Mouse (Mus musculus): ENCODE data around the gene Shank3. TPM values are rescaled to one million over a fixed set of nuclear protein-coding genes. Genes with fewer than 3 reads are reported as not detected.

Shank3 gene
- polyA plus RNA-seq, 1 experiment from 2014 or later: 9.6 TPM

- Histone ChIP-seq H3K27me3 (no peaks in the 10 kb centered on the region), H3K9me3 (no peaks in the 10 kb centered on the region), H3K9ac (no peak overlapping the region), H3K4me1 (replicated peaks) (no peaks in the 10 kb centered on the region), H3K27ac (replicated peaks) (no peak overlapping the region), H3K4me2 (no peak overlapping the region), H3K36me3 (peaks cover 27% of the 10 kb centered on the region), H3K4me3 (no peak overlapping the region)
- ATAC-seq (ENCODE audit: low FRiP score, low read depth): no peak
- 92% methylated on average over 7 of the region's 7 CpGs for WGBS
Measured at GRCm38 (mm10) chr15:89582494-89582893, 83.1 kb downstream of the Shank3 start.

- Histone ChIP-seq H3K4me2 (no peak overlapping the region), H3K4me1 (replicated peaks) (peaks cover 4% of the 10 kb centered on the region), H3K9ac (no peak overlapping the region), H3K9me3 (no peaks in the 10 kb centered on the region), H3K27ac (replicated peaks) (no peak overlapping the region), H3K4me3 (no peak overlapping the region), H3K36me3 (peaks cover 31% of the 10 kb centered on the region), H3K27me3 (no peaks in the 10 kb centered on the region)
- no peak for ATAC-seq (ENCODE audit: low FRiP score, low read depth)
- WGBS: 83% methylated on average over 5 of the region's 5 CpGs
Measured at GRCm38 (mm10) chr15:89585101-89585500, 85.7 kb downstream of the Shank3 start.

DNA sequence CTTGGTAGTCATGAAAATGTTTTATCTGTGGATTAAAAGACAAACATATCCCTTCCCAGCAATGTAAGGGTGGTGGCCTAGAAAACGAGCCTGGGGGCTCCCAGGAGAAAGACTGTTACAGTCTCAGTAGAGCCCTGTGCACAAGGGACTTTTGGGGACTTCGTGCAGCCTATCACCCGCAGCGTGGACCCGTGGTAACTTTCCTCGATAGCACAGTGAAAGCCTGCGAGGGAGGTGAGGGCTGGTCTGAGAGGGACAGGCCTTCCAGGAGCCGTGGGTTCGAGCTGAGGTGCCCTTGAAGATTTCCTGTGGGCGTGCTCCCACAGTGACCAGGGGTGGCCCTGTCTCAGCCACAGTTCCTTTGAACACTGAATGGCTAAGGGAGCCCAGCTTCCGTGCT is 86.2 kb downstream of the Shank3 start:
- peaks cover 9% of the 10 kb centered on the region for H3K4me1 ChIP-seq (replicated peaks)

DNA sequence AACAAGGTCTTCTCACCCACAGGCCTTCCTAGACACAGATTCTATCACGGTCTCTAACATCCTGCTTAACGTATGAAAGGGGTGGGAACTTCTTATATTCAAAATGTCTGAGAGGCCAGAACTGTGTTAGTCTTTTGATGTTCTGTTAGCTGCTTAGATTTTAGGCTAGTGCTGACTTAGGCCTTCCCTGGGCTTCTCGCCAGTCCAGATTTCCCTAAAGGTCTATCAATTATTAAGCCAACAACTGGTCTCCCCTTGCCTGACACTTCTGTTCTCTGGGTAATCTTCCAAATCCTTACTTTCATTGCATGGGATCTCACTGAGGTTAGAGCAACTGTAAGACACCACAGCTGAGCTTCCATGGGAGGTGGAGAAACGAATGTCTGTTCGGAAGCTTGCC is 89.7 kb downstream of the Shank3 start:
- Histone ChIP-seq H3K4me3 (no peak overlapping the region), H3K27ac (replicated peaks) (no peak overlapping the region), H3K9ac (no peak overlapping the region), H3K27me3 (no peaks in the 10 kb centered on the region), H3K9me3 (no peaks in the 10 kb centered on the region), H3K4me1 (replicated peaks) (peaks cover 21% of the 10 kb centered on the region), H3K4me2 (no peak overlapping the region), H3K36me3 (peaks cover 15% of the 10 kb centered on the region)
- WGBS: 79% methylated on average over 5 of the region's 5 CpGs
- ATAC-seq (ENCODE audit: low FRiP score, low read depth): no peak

More for the DNA sequence above, 86.2 kb downstream of the Shank3 start:
- WGBS: 94% methylated on average over 11 of the region's 11 CpGs
- no peaks in the 10 kb centered on the region for H3K27me3 ChIP-seq
- no peak overlapping the region for H3K9ac ChIP-seq
- ATAC-seq (ENCODE audit: low FRiP score, low read depth): no peak
- H3K27ac ChIP-seq (replicated peaks): no peak overlapping the region
- peaks cover 31% of the 10 kb centered on the region for H3K36me3 ChIP-seq
- H3K4me2 ChIP-seq: no peak overlapping the region
- no peaks in the 10 kb centered on the region for H3K9me3 ChIP-seq
- no peak overlapping the region for H3K4me3 ChIP-seq

DNA sequence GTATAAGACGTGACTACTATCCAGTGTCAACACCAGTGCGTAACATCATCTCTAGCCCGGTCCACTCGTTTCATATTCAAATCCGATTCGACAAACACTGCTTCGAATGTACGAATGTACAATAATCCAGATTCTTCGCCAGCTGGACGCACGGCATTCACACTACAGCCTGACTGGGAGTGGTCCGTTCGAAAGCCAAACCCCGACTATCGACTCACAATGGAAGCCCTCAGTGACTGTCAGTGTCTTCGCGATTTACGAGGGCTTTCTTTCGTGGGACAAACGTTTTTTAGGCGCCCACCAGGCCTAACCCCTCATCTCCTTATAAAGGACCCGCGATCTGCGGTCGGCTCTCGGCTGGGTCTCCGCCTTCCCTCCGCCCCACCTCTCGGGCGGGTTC is 91.9 kb downstream of the Shank3 start:
- 1% methylated on average over 30 of the region's 30 CpGs for WGBS
- 0 out of 2 replicates have a peak, but pooled peaks have one; percentile 0 for ATAC-seq (ENCODE audit: low FRiP score, low read depth)

GRCm38 (mm10) chr15:89591723-89592455 is 92.5 kb downstream of the Shank3 start, which contains the start of gene Rabl2:
TSS of gene Rabl2 (minus strand) at chr15:89591923.
- H3K27me3 ChIP-seq: no peaks in the 10 kb centered on the region
- 1% methylated on average over 34 of the region's 35 CpGs for WGBS

More for the DNA sequence above, 91.9 kb downstream of the Shank3 start:
- no peaks in the 10 kb centered on the region for H3K27me3 ChIP-seq
- peak overlapping the region; percentile 83 for H3K4me3 ChIP-seq
- peak overlapping the region; percentile 77 for H3K9ac ChIP-seq
- peak overlapping the region; percentile 86 for H3K27ac ChIP-seq (replicated peaks)
- H3K9me3 ChIP-seq: no peaks in the 10 kb centered on the region
- H3K4me1 ChIP-seq (replicated peaks): peaks cover 21% of the 10 kb centered on the region
- H3K4me2 ChIP-seq: peak overlapping the region; percentile 93
- H3K36me3 ChIP-seq: peaks cover 15% of the 10 kb centered on the region

DNA sequence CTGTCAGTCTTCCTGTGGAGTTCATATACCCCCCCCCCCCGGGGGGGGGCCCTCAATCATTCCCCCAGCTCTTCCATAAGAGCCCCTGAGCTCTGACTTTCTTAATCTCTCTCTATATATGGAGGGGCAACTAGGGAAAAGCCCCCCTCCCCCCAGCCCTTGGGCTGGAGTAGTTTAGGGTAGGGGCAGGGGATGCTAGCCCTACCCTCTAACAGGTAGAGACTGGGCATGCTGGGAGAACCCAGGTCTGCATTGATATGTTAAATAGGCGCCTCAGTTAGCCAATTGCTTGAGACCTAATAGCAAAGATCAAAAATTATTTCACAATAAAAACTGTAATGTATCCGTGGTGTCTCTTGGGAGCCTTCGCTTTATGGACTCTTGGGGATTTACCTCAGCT is 93.1 kb downstream of the Shank3 start:
- H3K27ac ChIP-seq (replicated peaks): no peak overlapping the region
- peak overlapping the region; percentile 83 for H3K4me3 ChIP-seq
- H3K27me3 ChIP-seq: no peaks in the 10 kb centered on the region
- peaks cover 3% of the 10 kb centered on the region; the same call in 1 of the 2 replicates for H3K36me3 ChIP-seq
- H3K4me2 ChIP-seq: peak overlapping the region; percentile 93
- WGBS: 42% methylated on average over 4 of the region's 4 CpGs
- peak overlapping the region; percentile 77; the same call in 1 of the 2 replicates for H3K9ac ChIP-seq
- peaks cover 21% of the 10 kb centered on the region for H3K4me1 ChIP-seq (replicated peaks)
- ATAC-seq (ENCODE audit: low FRiP score, low read depth): peak; percentile 33; the same call in 1 of the 2 replicates
- H3K9me3 ChIP-seq: no peaks in the 10 kb centered on the region

More at GRCm38 (mm10) chr15:89591723-89592455, 92.5 kb downstream of the Shank3 start, which contains the start of gene Rabl2:
- peak within 1 kb of the TSS; percentile 77 for H3K9ac ChIP-seq
- peaks cover 10% of the 10 kb centered on the region for H3K36me3 ChIP-seq
- peaks cover 21% of the 10 kb centered on the region for H3K4me1 ChIP-seq (replicated peaks)
- H3K27ac ChIP-seq (replicated peaks): peak within 1 kb of the TSS; percentile 86
- no peaks in the 10 kb centered on the region for H3K9me3 ChIP-seq
- peak within 1 kb of the TSS; percentile 93 for H3K4me2 ChIP-seq
- ATAC-seq (ENCODE audit: low FRiP score, low read depth): peak; percentile 96
- peak within 1 kb of the TSS; percentile 83 for H3K4me3 ChIP-seq

DNA sequence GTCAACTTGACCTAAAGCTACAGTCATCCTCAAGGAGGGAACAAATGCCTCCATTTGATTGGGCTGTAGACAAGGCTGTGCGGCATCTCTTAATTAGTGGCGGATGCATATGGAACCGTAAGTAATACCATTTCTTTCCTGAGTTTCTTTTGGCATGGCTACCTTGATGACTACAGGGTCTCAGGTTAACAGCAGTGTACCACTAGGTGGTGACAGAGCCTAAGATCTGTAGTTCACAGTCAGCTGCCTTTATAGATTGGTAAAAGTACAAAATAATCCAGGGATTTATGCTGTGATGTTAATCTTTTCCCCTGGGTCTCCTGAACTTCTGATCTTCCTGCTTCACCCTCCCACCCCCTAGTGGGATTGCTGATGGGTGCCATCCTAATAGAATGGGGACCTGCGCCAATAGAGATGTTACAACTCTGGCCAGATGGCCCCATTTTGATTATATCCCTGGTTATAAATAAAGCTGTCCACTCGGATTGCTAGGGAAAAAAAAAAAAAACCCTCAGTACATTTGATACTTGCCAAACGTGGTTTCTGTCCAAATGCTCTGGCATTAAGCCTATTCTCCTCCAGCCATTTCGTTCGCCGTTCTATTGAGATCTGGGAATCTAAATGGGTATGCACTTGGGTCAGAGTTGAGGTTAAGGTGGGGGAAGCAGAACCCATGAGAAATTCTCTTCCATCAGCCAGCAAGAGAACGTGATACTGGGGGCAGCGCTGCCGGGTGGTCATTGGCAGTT is 106.6 kb downstream of the Shank3 start:
- H3K36me3 ChIP-seq: no peaks in the 10 kb centered on the region
- H3K9ac ChIP-seq: no peak overlapping the region
- H3K4me2 ChIP-seq: no peak overlapping the region
- no peak overlapping the region for H3K27ac ChIP-seq (replicated peaks)
- 73% methylated on average over 12 of the region's 12 CpGs for WGBS
- H3K4me1 ChIP-seq (replicated peaks): no peaks in the 10 kb centered on the region
- no peak for ATAC-seq (ENCODE audit: low FRiP score, low read depth)
- no peak overlapping the region for H3K4me3 ChIP-seq
- no peaks in the 10 kb centered on the region for H3K9me3 ChIP-seq
- no peaks in the 10 kb centered on the region for H3K27me3 ChIP-seq

DNA sequence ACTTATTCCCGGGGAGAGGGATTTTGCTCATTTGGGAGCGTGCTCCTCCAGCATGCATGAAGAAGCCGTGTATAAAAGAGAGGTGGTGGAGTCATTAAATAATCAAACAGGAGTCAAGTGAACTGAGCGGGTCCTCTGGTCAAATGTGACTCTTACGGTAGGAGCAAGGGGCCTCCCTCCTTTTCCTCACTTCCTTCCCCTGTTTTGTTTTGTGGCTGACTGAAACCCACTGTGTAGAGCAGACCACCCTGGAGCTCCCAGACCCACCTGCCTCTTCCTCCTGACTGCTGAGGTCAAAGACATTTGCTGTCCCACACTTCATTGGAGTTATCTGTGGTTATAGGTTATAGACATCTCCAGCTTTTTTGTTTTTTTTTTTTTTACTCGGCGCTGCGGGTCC is 108.1 kb downstream of the Shank3 start:
- Histone ChIP-seq H3K4me1 (replicated peaks) (no peaks in the 10 kb centered on the region), H3K4me2 (no peak overlapping the region), H3K9me3 (no peaks in the 10 kb centered on the region), H3K27me3 (no peaks in the 10 kb centered on the region), H3K4me3 (no peak overlapping the region), H3K27ac (replicated peaks) (no peak overlapping the region), H3K36me3 (no peaks in the 10 kb centered on the region), H3K9ac (no peak overlapping the region)
- 92% methylated on average over 8 of the region's 8 CpGs for WGBS
- no peak for ATAC-seq (ENCODE audit: low FRiP score, low read depth)

- Histone ChIP-seq H3K36me3 (no peaks in the 10 kb centered on the region), H3K4me1 (replicated peaks) (no peaks in the 10 kb centered on the region), H3K4me3 (no peak overlapping the region), H3K9ac (no peak overlapping the region), H3K27me3 (no peaks in the 10 kb centered on the region), H3K4me2 (no peak overlapping the region), H3K27ac (replicated peaks) (no peak overlapping the region), H3K9me3 (no peaks in the 10 kb centered on the region)
- ATAC-seq (ENCODE audit: low FRiP score, low read depth): no peak
- WGBS: 86% methylated on average over 9 of the region's 9 CpGs
Measured at GRCm38 (mm10) chr15:89607888-89608287, 108.5 kb downstream of the Shank3 start.

Data from hindbrain, embryonic 15.5 days (tissue).